Mouse (Mus musculus) gastrocnemius, postnatal 25 days (tissue): Measurements from ENCODE around the gene Ddx4. TPM values are rescaled to one million over a fixed set of nuclear protein-coding genes. Genes with fewer than 3 reads are reported as not detected.

Experiments
- DNase-seq: peaks from one replicate; pipeline ENCODE4 v3.0.0; 2022
- total RNA-seq, 2 experiments: library from RNA; stranded (reverse); gene quantifications; 1 replicate in 1 of 2; 2 replicates in 1 of 2; pipeline ENCODE4 v1.2.3; 2021

The Ddx4 gene
- total RNA-seq, 2 experiments from 2014 or later = not detected

GRCm38 (mm10) chr13:112551641-112552548, 100.4 kb downstream of the Ddx4 start:
- no peak for DNase-seq

Other genes starting within 250 kb of the Ddx4 start
- 100 to 1,000 TPM; 131 to 142 TPM for gene Il6st, start 188.4 kb downstream of the Ddx4 start, total RNA-seq
- gene Il31ra, start 58.1 kb downstream of the Ddx4 start, total RNA-seq = not detected
- 1 to 10 TPM; 4.8 to 6.6 TPM for gene Slc38a9, start 8.3 kb upstream of the Ddx4 start, total RNA-seq
- 10 to 100 TPM; 35.9 to 43.0 TPM for gene Plpp1, start 148.3 kb upstream of the Ddx4 start, total RNA-seq